Mouse (Mus musculus) MEL (cell line): Measurements from ENCODE around the gene Tubgcp3.

Experiments used
- CTCF ChIP-seq, 3 experiments: IDR thresholded peaks in 2 of 3; conservative IDR thresholded peaks in 1 of 3; 2 replicates each; pipeline ENCODE4 v1.5.1; 2011 to 2012; ENCODE audit warnings: low read length in 3 of 3, low read depth in 2 of 3, mild to moderate bottlenecking in 2 of 3, improper control_type of control experiment in 1 of 3, inconsistent platforms in 1 of 3, mixed read lengths in 1 of 3, moderate library complexity in 1 of 3; ENCODE audit not compliant: control insufficient read depth in 1 of 3, insufficient read depth in 1 of 3, poor library complexity in 1 of 3, severe bottlenecking in 1 of 3
- ELF1 ChIP-seq: IDR thresholded peaks from 2 replicates; pipeline ENCODE4 v1.6.1; 2014; ENCODE audit warnings: low read depth, mild to moderate bottlenecking, inconsistent platforms, low read length, improper control_type of control experiment, moderate library complexity
- ETS1 ChIP-seq: IDR thresholded peaks from 2 replicates; pipeline ENCODE4 v1.6.1; 2012; ENCODE audit warnings: low read depth, mild to moderate bottlenecking, inconsistent platforms, low read length, improper control_type of control experiment, moderate library complexity
- HCFC1 ChIP-seq: IDR thresholded peaks from 2 replicates; pipeline ENCODE4 v1.6.1; 2012; ENCODE audit warnings: low read depth, mild to moderate bottlenecking, inconsistent platforms, low read length, improper control_type of control experiment, moderate library complexity
- KAT2A ChIP-seq: conservative IDR thresholded peaks from 2 replicates; pipeline ENCODE4 v1.6.1; 2012; ENCODE audit warnings: low read depth, low read length, improper control_type of control experiment, inconsistent platforms
- NELFE ChIP-seq: IDR thresholded peaks from 2 replicates; pipeline ENCODE4 v1.6.1; 2011; ENCODE audit warnings: low read depth, low read length, improper control_type of control experiment
- POLR2A ChIP-seq, 2 experiments: IDR thresholded peaks; 2 replicates each; pipeline ENCODE4 v1.6.1; 2011 to 2012; ENCODE audit warnings: low read length in 2 of 2, mild to moderate bottlenecking in 2 of 2, control low read depth in 1 of 2, improper control_type of control experiment in 1 of 2, low read depth in 1 of 2, moderate library complexity in 1 of 2; ENCODE audit not compliant: control insufficient read depth in 1 of 2, insufficient read depth in 1 of 2, poor library complexity in 1 of 2
- POLR2AphosphoS2 ChIP-seq: IDR thresholded peaks from 2 replicates; pipeline ENCODE4 v1.6.1; 2011; ENCODE audit warnings: low read length, improper control_type of control experiment
- RCOR1 ChIP-seq: IDR thresholded peaks from 2 replicates; pipeline ENCODE4 v1.6.1; 2012; ENCODE audit warnings: low read depth, mild to moderate bottlenecking, inconsistent platforms, low read length, improper control_type of control experiment

GRCm38 (mm10) chr8:12625890-12626289 lies 46.2 kb downstream of the Tubgcp3 start:
- TF ChIP-seq CTCF (IDR thresholded peaks at IDR 0.05 in 2 of 3, conservative IDR thresholded peaks at IDR 0.05 in 1 of 3; ENCODE audit: control insufficient read depth in 1 of 3, insufficient read depth in 1 of 3, low read depth in 2 of 3, low read length in 3 of 3, poor library complexity in 1 of 3, severe bottlenecking in 1 of 3), result no peak
- no peak for TF ChIP-seq POLR2AphosphoS2
- TF ChIP-seq ETS1, result no peak
- TF ChIP-seq KAT2A, result no peak
- no peak for TF ChIP-seq NELFE
- TF ChIP-seq ELF1, result no peak
- no peak for TF ChIP-seq POLR2A (IDR thresholded peaks at IDR 0.05; ENCODE audit: control insufficient read depth in 1 of 2, insufficient read depth in 1 of 2, low read depth in 1 of 2, low read length in 2 of 2, poor library complexity in 1 of 2)
- TF ChIP-seq HCFC1, result no peak
- TF ChIP-seq RCOR1, result no peak
